Mouse (Mus musculus): ENCODE data around the gene Afg1l.

Gene Afg1l

DNA sequence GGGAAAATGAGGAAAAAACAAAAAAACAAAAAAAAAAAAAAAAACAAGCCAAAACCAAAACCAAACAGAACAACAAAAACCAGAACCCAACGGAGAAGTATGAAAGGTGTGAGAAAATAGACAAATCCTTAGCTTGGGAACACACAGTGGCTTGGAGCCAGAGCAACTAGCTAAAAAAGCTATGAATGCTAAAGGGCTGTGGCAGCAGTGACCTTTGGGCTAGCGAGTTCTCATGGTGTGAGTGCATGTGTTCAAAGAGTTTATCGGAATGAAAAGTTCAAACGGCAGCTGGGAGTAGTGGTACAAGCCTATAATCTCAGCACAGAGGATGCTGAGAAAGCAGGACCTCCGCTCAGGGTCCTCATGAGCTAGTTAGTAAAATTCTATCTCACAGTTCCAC is 214.2 kb downstream of the Afg1l start:
- no peak for DNase-seq

DNA sequence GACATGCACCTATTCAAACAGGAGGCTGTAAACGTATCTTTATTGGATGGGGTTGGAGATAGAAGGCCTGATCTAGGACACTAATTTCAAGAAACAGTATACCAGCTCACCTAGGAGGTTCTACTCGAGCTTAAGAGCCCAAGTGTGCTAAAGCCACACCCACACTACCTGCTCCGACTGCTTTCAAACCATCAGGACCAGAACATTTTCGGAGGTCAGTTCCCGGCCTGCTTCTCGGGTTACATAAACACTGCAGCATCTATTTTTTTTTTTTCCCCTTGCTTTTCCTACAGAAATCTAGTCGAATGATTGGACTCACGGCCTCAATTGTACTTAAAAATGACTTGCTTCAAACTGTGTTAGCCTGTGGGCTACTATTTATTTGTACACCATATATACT is 214.7 kb downstream of the Afg1l start:
- DNase-seq: no peak

All from thymus, postnatal 36 days (tissue).